Mouse (Mus musculus) forebrain, embryonic 15.5 days (tissue): ENCODE results near the gene Mgat4b. TPM values are rescaled to one million over a fixed set of nuclear protein-coding genes. Genes with fewer than 3 reads are reported as not detected.

Source experiments
- ATAC-seq: fragments of 200-750 bp; cut with Nextera tagmentation; replicated peaks from 2 replicates; pipeline ENCODE4 v1.8.0; 2017; ENCODE audit warnings: mild to moderate bottlenecking, moderate TSS enrichment, moderate library complexity
- H3K27ac ChIP-seq: fragments of 300-500 bp; sonication (generic); replicated peaks from 2 replicates; pipeline ENCODE4 v1.5.1; 2015; ENCODE audit warnings: mild to moderate bottlenecking, inconsistent platforms
- H3K27me3 ChIP-seq: fragments of 300-500 bp; sonication (generic); 2 replicates; pipeline ENCODE4 v1.6.1; 2015; ENCODE audit warnings: inconsistent platforms
- H3K36me3 ChIP-seq: fragments of 300-500 bp; sonication (generic); 2 replicates; pipeline ENCODE4 v1.6.1; 2015; ENCODE audit warnings: mild to moderate bottlenecking, inconsistent platforms
- H3K4me1 ChIP-seq: fragments of 300-500 bp; sonication (generic); 2 replicates; pipeline ENCODE4 v1.6.1; 2015; ENCODE audit warnings: inconsistent platforms
- H3K4me2 ChIP-seq: fragments of 300-500 bp; sonication (generic); replicated peaks from 2 replicates; pipeline ENCODE4 v1.6.1; 2015; ENCODE audit warnings: mild to moderate bottlenecking, inconsistent platforms
- H3K4me3 ChIP-seq: fragments of 300-500 bp; sonication (generic); 2 replicates; pipeline ENCODE4 v1.5.1; 2015; ENCODE audit warnings: mild to moderate bottlenecking, inconsistent platforms
- H3K9ac ChIP-seq: fragments of 300-500 bp; sonication (generic); replicated peaks from 2 replicates; pipeline ENCODE4 v1.6.1; 2015; ENCODE audit warnings: mild to moderate bottlenecking, inconsistent platforms
- H3K9me3 ChIP-seq: fragments of 300-500 bp; sonication (generic); 2 replicates; pipeline ENCODE4 v1.6.1; 2016; ENCODE audit warnings: inconsistent platforms
- WGBS: fragments of 180-500 bp; shearing (Covaris S2); methylation state at CpG from one replicate; pipeline ENCODE4 v1.1.7; 2015; ENCODE audit warnings: mixed read lengths; 5-methylcytosine and 5-hydroxymethylcytosine counted together
- polyA plus RNA-seq: library from polyadenylated mRNA; unstranded; fragments of >200 nt; fragmentation: Nextera tagmentation; extraction: Ambion mirVana; gene quantifications from 2 replicates; pipeline ENCODE4 v1.2.1, GENCODE M21; 2015

The Mgat4b gene
- polyA plus RNA-seq, 1 experiment from 2014 or later, result 46.3 TPM

DNA sequence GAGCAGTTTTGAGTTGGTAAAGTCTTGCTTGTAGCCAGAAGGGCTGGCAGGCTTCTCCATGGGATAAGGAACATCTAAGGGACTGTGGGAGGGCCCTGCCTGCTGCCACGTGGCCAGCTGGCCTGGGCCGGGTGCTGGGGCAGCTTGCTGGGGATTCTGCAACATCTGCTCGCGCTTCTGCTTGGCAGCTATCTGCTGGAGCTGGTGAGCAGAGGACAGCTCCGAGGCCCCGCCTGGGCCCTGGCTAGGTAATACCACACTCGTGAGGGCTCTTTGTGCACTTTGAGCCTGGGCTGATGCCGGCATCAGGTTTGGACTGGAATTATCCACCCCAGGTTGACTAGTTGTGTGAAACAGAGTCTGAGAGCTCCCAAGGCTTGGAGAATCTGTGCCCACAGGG is 55.2 kb downstream of the Mgat4b start:
- Histone ChIP-seq H3K36me3 (peaks cover 54% of the 10 kb centered on the region), H3K27me3 (no peaks in the 10 kb centered on the region), H3K27ac (no peak overlapping the region), H3K9me3 (no peaks in the 10 kb centered on the region), H3K4me1 (no peaks in the 10 kb centered on the region), H3K4me2 (no peak overlapping the region), H3K9ac (no peak overlapping the region), H3K4me3 (no peak overlapping the region)
- ATAC-seq, result no peak
- 83% methylated on average over 8 of the region's 8 CpGs for WGBS

DNA sequence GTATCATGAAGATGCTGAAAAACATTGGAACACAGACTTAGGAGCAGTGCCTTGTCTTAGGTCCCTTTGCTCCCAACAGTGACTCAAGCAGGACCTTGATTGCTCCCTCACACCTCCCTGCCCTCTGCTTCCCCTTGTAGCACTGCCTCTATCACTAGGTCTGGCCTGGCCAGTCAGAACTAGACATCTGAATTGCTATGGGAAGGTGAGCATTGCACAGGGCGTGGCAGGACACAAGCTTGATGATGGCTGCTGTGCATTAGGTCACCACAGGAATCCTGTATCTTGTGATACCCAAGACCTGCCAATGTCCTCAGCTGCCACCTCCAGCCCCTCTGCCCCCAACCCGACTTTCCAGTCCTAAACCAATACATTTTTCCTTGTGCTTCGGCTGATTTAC is 56.3 kb downstream of the Mgat4b start:
- H3K27me3 ChIP-seq, result no peaks in the 10 kb centered on the region
- no peak overlapping the region for H3K4me2 ChIP-seq
- no peak for ATAC-seq
- 95% methylated on average over 3 of the region's 3 CpGs for WGBS
- no peak overlapping the region for H3K27ac ChIP-seq
- H3K4me1 ChIP-seq, result no peaks in the 10 kb centered on the region
- H3K36me3 ChIP-seq, result peaks cover 48% of the 10 kb centered on the region
- H3K9me3 ChIP-seq, result no peaks in the 10 kb centered on the region
- H3K9ac ChIP-seq, result no peak overlapping the region
- no peak overlapping the region for H3K4me3 ChIP-seq

DNA sequence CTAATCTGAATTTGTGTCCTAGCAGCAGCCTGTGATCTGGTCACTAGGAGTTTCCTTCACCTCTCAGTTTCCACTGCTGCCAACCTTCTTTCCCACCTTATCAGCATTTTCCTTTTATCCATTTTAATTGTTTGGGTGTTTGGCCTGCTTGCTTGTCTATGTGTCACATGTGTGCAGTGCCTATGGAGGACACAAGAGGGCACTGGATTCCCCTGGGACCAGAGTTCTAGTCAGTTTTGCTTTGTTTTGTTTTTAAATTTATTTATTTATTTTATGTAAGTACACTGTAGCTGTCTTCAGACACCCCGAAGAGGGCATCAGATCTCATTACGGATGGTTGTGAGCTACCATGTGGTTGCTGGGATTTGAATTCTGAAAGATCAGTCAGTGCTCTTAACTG is 58.5 kb downstream of the Mgat4b start:
- H3K27me3 ChIP-seq, result no peaks in the 10 kb centered on the region
- peaks cover 4% of the 10 kb centered on the region; the same call in 1 of the 2 replicates for H3K4me1 ChIP-seq
- ATAC-seq, result no peak
- no peak overlapping the region for H3K4me3 ChIP-seq
- H3K27ac ChIP-seq, result no peak overlapping the region
- no peak overlapping the region for H3K9ac ChIP-seq
- 92% methylated on average over 2 of the region's 2 CpGs for WGBS
- peaks cover 29% of the 10 kb centered on the region for H3K36me3 ChIP-seq
- H3K9me3 ChIP-seq, result no peaks in the 10 kb centered on the region
- H3K4me2 ChIP-seq, result no peak overlapping the region

DNA sequence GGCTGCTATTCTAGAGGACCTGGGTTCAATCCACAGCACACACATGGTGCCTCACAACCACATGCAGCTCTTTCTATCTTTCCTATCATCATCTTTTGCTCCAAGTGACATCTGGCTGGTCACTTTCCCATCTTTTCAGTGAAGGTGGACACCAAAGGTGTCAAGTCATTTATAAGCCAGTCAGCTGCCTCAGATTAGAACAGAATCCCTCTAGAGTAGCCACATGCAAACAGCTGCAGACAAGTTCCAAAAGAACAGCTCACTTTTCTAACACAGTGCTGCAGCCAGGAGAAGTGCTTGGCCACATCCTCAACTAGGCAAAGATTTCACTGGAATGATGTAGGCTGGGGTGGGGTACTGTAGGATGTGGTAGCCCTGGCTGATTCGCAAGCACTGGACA is 59.2 kb downstream of the Mgat4b start:
- WGBS, result 97% methylated on average over 1 of the region's 1 CpGs
- no peak for ATAC-seq
- H3K27ac ChIP-seq, result no peak overlapping the region

DNA sequence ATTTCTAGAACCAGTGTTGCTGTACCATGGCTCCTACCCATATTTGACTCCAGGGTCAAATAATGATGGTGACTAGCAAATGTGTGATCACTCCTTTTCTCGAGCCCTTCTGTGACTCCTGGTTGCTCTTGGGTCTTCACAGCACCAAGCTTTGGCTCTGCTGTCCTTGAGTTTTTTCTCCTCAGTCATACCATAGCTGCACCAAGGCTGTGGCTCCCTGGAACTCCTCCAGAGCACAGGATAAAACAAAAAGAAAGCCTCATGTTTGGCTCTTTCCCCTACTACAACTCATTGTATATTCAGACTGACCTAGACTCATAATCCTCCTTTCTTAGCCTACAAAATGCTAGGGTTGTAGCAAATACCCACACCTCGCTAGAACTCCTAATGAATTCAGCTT is 62.1 kb downstream of the Mgat4b start:
- ATAC-seq, result no peak
- Histone ChIP-seq H3K27me3 (no peaks in the 10 kb centered on the region), H3K9ac (no peak overlapping the region), H3K4me1 (peaks cover 4% of the 10 kb centered on the region; the same call in 1 of the 2 replicates), H3K27ac (no peak overlapping the region), H3K9me3 (no peaks in the 10 kb centered on the region), H3K4me3 (no peak overlapping the region), H3K36me3 (no peaks in the 10 kb centered on the region), H3K4me2 (no peak overlapping the region)
- WGBS, result 63% methylated on average over 2 of the region's 2 CpGs

More for the DNA sequence above, 59.2 kb downstream of the Mgat4b start:
- Histone ChIP-seq H3K27me3 (no peaks in the 10 kb centered on the region), H3K9ac (no peak overlapping the region), H3K9me3 (no peaks in the 10 kb centered on the region), H3K4me3 (no peak overlapping the region), H3K4me1 (peaks cover 4% of the 10 kb centered on the region; the same call in 1 of the 2 replicates), H3K36me3 (peaks cover 22% of the 10 kb centered on the region), H3K4me2 (no peak overlapping the region)

DNA sequence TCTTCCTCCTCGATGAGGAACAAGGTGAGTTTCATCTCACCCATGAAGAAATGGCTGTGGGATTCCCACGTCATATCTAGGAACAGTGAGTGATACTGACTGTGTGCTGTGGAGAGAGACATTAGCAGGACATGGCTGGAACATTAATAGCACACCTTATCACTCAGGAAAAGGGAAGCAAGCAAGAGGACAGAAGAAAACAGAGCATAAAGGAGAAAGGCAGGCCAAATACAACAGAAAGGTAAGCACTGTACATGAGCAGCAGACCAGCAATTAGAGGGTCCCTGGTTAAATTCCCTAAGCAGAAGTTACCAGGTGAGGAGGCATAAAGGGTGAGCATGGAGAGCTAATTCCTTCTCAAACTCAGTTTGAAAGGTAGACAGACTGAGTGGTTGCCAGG is 64.4 kb downstream of the Mgat4b start:
- Histone ChIP-seq H3K36me3 (no peaks in the 10 kb centered on the region), H3K4me2 (no peak overlapping the region), H3K4me1 (peaks cover 4% of the 10 kb centered on the region; the same call in 1 of the 2 replicates), H3K9ac (no peak overlapping the region), H3K27ac (no peak overlapping the region), H3K9me3 (no peaks in the 10 kb centered on the region), H3K4me3 (no peak overlapping the region), H3K27me3 (no peaks in the 10 kb centered on the region)
- 95% methylated on average over 2 of the region's 2 CpGs for WGBS
- no peak for ATAC-seq

DNA sequence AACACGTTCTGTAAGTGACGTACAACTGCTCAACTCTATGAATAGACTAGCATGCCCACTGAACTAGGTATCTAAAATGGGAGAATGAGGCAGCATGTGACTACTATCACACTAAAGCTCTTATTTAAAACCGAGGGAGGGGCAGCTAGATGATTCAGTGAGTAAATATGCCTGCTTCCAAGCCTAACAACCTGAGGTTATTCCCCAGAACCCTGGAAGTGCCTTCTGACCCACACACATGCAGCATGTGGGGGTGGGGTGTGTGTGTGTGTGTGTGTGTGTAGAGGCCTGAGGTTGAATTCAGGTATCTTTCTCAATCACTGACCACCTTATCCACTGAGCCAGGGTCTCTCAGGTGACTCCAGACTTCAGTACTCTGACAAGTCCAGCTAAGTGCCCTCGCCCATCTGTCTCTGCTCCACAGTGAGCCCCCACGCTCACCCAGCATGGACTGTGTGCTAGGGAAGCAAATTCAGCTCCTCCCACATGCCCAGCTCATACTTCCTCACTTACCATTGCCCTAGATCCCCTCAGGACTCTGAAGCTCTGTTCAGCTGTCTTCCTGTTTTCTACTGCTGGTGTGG is 65.0 kb downstream of the Mgat4b start:
- ATAC-seq, result no peak
- H3K4me1 ChIP-seq, result peaks cover 4% of the 10 kb centered on the region; the same call in 1 of the 2 replicates
- 89% methylated on average over 5 of the region's 5 CpGs for WGBS

DNA sequence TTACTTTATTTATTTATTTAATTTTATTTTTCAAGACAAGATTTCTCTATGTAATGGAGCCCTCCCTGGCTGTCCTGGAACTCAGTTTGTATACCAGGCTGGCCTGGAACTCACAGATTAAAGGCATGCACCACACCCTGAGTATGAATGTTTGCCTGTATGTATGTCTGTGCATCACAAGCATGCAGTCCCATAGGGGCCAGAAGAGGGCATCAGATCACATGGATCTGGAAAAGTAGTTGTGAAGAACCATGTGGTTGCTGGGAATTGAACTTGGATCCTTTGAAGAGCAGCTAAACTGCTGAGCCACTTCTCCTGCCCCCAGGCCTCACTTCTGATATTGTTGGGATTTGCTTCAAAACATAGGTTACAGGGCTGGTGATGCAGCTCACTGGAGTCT is 66.3 kb downstream of the Mgat4b start:
- Histone ChIP-seq H3K36me3 (peaks cover 9% of the 10 kb centered on the region; the same call in 1 of the 2 replicates), H3K27me3 (no peaks in the 10 kb centered on the region), H3K9ac (no peak overlapping the region), H3K27ac (no peak overlapping the region), H3K4me2 (no peak overlapping the region), H3K4me1 (peaks cover 4% of the 10 kb centered on the region; the same call in 1 of the 2 replicates), H3K4me3 (no peak overlapping the region), H3K9me3 (no peaks in the 10 kb centered on the region)
- ATAC-seq, result no peak

More for the DNA sequence above, 65.0 kb downstream of the Mgat4b start:
- peaks cover 2% of the 10 kb centered on the region; the same call in 1 of the 2 replicates for H3K36me3 ChIP-seq
- no peak overlapping the region for H3K27ac ChIP-seq
- no peaks in the 10 kb centered on the region for H3K9me3 ChIP-seq
- H3K4me3 ChIP-seq, result no peak overlapping the region
- H3K9ac ChIP-seq, result no peak overlapping the region
- H3K4me2 ChIP-seq, result no peak overlapping the region
- no peaks in the 10 kb centered on the region for H3K27me3 ChIP-seq

DNA sequence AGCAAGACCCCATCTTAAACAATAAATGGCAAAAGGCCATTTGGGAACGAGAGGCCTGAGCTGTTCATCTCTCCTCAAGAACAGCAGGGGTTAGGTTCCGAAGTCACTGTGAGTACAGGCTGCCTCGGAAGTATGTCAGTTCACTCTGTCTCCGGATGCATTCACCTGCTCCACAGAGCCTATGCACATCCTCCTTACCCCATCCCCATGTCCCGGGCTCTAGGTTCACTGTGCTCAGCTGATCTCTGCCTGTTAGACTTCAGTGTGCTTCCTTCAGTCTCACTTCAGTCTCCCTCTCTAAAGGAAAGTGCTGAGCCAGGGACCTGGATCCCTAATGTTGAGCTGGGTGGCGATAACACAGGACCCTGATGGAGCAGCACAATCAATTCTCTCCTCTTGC is 67.0 kb downstream of the Mgat4b start:
- Histone ChIP-seq H3K4me3 (no peak overlapping the region), H3K9me3 (no peaks in the 10 kb centered on the region), H3K27ac (no peak overlapping the region), H3K9ac (no peak overlapping the region), H3K27me3 (no peaks in the 10 kb centered on the region), H3K4me1 (peaks cover 4% of the 10 kb centered on the region; the same call in 1 of the 2 replicates), H3K36me3 (peaks cover 9% of the 10 kb centered on the region; the same call in 1 of the 2 replicates), H3K4me2 (no peak overlapping the region)
- WGBS, result 88% methylated on average over 6 of the region's 6 CpGs
- ATAC-seq, result no peak

DNA sequence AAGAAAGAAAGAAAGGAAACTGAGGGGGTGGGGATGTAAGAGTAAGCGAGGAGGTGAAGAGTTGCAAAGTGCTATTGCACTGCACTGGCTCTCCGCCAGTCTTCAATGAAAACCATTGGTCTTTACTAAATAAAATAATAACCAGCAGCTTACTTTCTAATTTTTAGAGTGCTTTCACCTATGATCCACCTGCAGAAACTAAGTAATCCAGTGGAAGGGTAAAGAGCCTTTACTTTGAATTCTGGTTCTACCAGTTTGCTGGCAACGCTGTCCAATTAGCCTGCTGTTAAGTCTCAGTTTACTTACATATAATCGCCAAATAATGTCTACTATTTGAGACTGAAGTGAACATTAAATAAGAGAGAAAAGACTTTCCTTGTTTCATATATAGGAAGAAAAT is 68.3 kb downstream of the Mgat4b start:
- no peak overlapping the region for H3K9ac ChIP-seq
- WGBS, result 87% methylated on average over 4 of the region's 4 CpGs
- H3K9me3 ChIP-seq, result no peaks in the 10 kb centered on the region
- H3K36me3 ChIP-seq, result peaks cover 9% of the 10 kb centered on the region; the same call in 1 of the 2 replicates
- no peak overlapping the region for H3K27ac ChIP-seq
- H3K27me3 ChIP-seq, result no peaks in the 10 kb centered on the region
- H3K4me1 ChIP-seq, result no peaks in the 10 kb centered on the region
- no peak overlapping the region for H3K4me2 ChIP-seq
- no peak for ATAC-seq
- no peak overlapping the region for H3K4me3 ChIP-seq

DNA sequence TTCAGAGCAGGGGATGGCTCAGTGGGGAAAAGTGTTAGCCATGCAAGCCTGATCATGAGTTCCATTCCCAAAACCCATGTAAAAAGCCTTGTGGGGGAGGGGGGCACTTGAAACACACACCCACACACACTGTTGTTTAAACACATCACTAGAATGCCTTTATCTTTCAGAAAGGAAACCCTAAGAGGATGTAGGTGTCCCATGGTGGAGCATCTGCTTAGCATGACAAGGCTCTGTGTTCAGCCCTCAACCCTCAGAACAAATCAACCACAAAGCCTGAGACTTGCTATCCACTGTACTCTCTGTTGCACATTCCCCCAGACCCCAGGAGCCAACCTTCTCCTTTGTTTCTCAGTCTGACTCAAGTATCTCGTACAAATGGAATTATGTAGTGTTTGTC is 69.4 kb downstream of the Mgat4b start:
- Histone ChIP-seq H3K27me3 (no peaks in the 10 kb centered on the region), H3K4me3 (no peak overlapping the region), H3K36me3 (peaks cover 9% of the 10 kb centered on the region; the same call in 1 of the 2 replicates), H3K4me2 (no peak overlapping the region), H3K9me3 (no peaks in the 10 kb centered on the region), H3K27ac (no peak overlapping the region), H3K9ac (no peak overlapping the region), H3K4me1 (no peaks in the 10 kb centered on the region)
- 62% methylated on average over 1 of the region's 1 CpGs for WGBS
- ATAC-seq, result no peak
